Mouse (Mus musculus): ENCODE data around the gene Rab43.

The Rab43 gene

GRCm38 (mm10) chr6:87750184-87750910, 61.6 kb downstream of the Rab43 start:
- DNase-seq (ENCODE audit: low spot score in 2 of 2), result no peak

GRCm38 (mm10) chr6:87748531-87748930, 63.4 kb downstream of the Rab43 start:
- no peak for DNase-seq (ENCODE audit: low spot score in 2 of 2)

- no peak for DNase-seq (ENCODE audit: low spot score in 2 of 2)
Measured at GRCm38 (mm10) chr6:87748078-87748477, 63.9 kb downstream of the Rab43 start.

GRCm38 (mm10) chr6:87746849-87747248, 65.1 kb downstream of the Rab43 start:
- DNase-seq (ENCODE audit: low spot score in 2 of 2), result no peak

GRCm38 (mm10) chr6:87746059-87746458, 65.9 kb downstream of the Rab43 start:
- no peak for DNase-seq (ENCODE audit: low spot score in 2 of 2)

- DNase-seq (ENCODE audit: low spot score in 2 of 2), result no peak
Measured at GRCm38 (mm10) chr6:87745301-87745700, 66.7 kb downstream of the Rab43 start.

GRCm38 (mm10) chr6:87744632-87745031, 67.3 kb downstream of the Rab43 start:
- no peak for DNase-seq (ENCODE audit: low spot score in 2 of 2)

GRCm38 (mm10) chr6:87743281-87743680, 68.7 kb downstream of the Rab43 start:
- no peak for DNase-seq (ENCODE audit: low spot score in 2 of 2)

GRCm38 (mm10) chr6:87742804-87743203, 69.2 kb downstream of the Rab43 start:
- DNase-seq (ENCODE audit: low spot score in 2 of 2), result no peak

GRCm38 (mm10) chr6:87741978-87742377, 70.0 kb downstream of the Rab43 start:
- no peak for DNase-seq (ENCODE audit: low spot score in 2 of 2)

GRCm38 (mm10) chr6:87740496-87740895, 71.5 kb downstream of the Rab43 start:
- no peak for DNase-seq (ENCODE audit: low spot score in 2 of 2)

GRCm38 (mm10) chr6:87739898-87740297, 72.1 kb downstream of the Rab43 start:
- no peak for DNase-seq (ENCODE audit: low spot score in 2 of 2)
